ENCODE assay signal across 17 mouse cellular contexts in the genomic region with DNA sequence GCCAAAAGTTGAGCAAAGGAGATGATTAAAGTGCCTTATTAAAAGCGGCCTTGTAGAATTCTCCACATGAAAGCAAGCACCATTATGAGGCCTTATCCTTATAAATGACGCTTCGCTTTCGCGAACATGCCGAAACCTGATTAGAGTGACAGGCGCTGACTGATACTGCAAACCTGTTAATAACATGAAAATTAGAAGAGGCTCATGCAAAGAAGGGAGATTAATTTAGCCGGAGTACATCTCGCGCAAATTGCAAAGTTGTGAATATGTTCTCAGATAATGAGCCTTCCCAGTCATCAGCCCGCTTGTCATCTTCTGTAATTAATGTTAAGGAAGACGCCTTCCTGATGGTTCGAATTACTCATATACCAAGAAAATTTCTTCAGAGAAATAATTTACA.
DNase-seq lines count a peak whose midpoint lies in the region; ATAC-seq and TF ChIP-seq lines count a peak whose summit lies in the region.
"Had no signal": no experiment of that assay in that cellular context is flagged by ENCODE, and none has a peak within 500 bp of the region (broad histone marks: within the 10 kb centered on the region; RNA-seq: fewer than 3 reads in every experiment).

No protein-coding gene starts in this region.

- no peaks in the 10 kb centered on the region for H3K36me3 ChIP-seq in forebrain, embryonic 13.5 days (ENCODE audit: poor library complexity, severe bottlenecking)
- H3K36me3 ChIP-seq in forebrain, embryonic 10.5 days (replicated peaks), result no peaks in the 10 kb centered on the region
- no peaks in the 10 kb centered on the region for H3K36me3 ChIP-seq in midbrain, embryonic 14.5 days (ENCODE audit: control insufficient read depth, insufficient read depth, low read length)
- H3K36me3 ChIP-seq: embryonic facial prominence, embryonic 10.5 days; neural tube, embryonic 13.5 days had no signal

- no peak overlapping the region for H3K4me3 ChIP-seq in forebrain, embryonic 13.5 days
- H3K4me3 ChIP-seq in forebrain, embryonic 10.5 days, result no peak overlapping the region
- H3K4me3 ChIP-seq in layer of hippocampus, adult 2 months, result no peak overlapping the region
- no peak overlapping the region for H3K4me3 ChIP-seq in midbrain, embryonic 14.5 days (replicated peaks; ENCODE audit: low read depth, low read length)
- H3K4me3 ChIP-seq: embryonic facial prominence, embryonic 10.5 days; heart, adult 2 months; myocyte; neural tube, embryonic 13.5 days had no signal

- TF ChIP-seq CTCF in layer of hippocampus, adult 2 months (conservative IDR thresholded peaks at IDR 0.05), result no peak
- no peak for TF ChIP-seq CTCF in brain, embryonic 14.5 days (IDR thresholded peaks at IDR 0.05; ENCODE audit: borderline replicate concordance, extremely low read depth, insufficient read depth, insufficient read length)

- peak; percentile 67; the same call in 1 of the 2 replicates for ATAC-seq in forebrain, embryonic 13.5 days
- no peak for ATAC-seq in midbrain, embryonic 14.5 days (ENCODE audit: low FRiP score, low TSS enrichment)

- no peak overlapping the region for H3K4me2 ChIP-seq in forebrain, embryonic 13.5 days
- H3K4me2 ChIP-seq in midbrain, embryonic 14.5 days (ENCODE audit: low read length), result no peak overlapping the region
- H3K4me2 ChIP-seq: neural tube, embryonic 13.5 days had no signal

- WGBS in forebrain, embryonic 13.5 days, result 56% methylated on average over 13 of the region's 13 CpGs
- 94% methylated on average over 13 of the region's 13 CpGs for WGBS in forebrain, embryonic 10.5 days
- WGBS in midbrain, embryonic 14.5 days, result 71% methylated on average over 13 of the region's 13 CpGs

- no peak for TF ChIP-seq POLR2A in brain, embryonic 14.5 days (IDR thresholded peaks at IDR 0.05; ENCODE audit: borderline replicate concordance, extremely low read depth, insufficient read depth, insufficient read length, poor library complexity, severe bottlenecking)

- intact Hi-C loops in left cerebral cortex, postnatal 14 days (cut with DNase I), result no loop called here

- no peaks in the 10 kb centered on the region for H3K27me3 ChIP-seq in forebrain, embryonic 13.5 days
- no peaks in the 10 kb centered on the region for H3K27me3 ChIP-seq in forebrain, embryonic 10.5 days (ENCODE audit: poor library complexity, severe bottlenecking)
- H3K27me3 ChIP-seq in midbrain, embryonic 14.5 days (ENCODE audit: control insufficient read depth, insufficient read depth, low read length), result no peaks in the 10 kb centered on the region
- H3K27me3 ChIP-seq: neural tube, embryonic 13.5 days had no signal

- no peak overlapping the region for H3K9ac ChIP-seq in forebrain, embryonic 13.5 days
- no peak overlapping the region for H3K9ac ChIP-seq in midbrain, embryonic 14.5 days (replicated peaks; ENCODE audit: low read length)
- H3K9ac ChIP-seq: neural tube, embryonic 13.5 days had no signal

- no peaks in the 10 kb centered on the region for H3K9me3 ChIP-seq in forebrain, embryonic 13.5 days (replicated peaks)
- peaks cover 4% of the 10 kb centered on the region; the same call in 1 of the 2 replicates for H3K9me3 ChIP-seq in forebrain, embryonic 10.5 days
- no peaks in the 10 kb centered on the region for H3K9me3 ChIP-seq in midbrain, embryonic 14.5 days (ENCODE audit: control insufficient read depth, low read length)
- H3K9me3 ChIP-seq: embryonic facial prominence, embryonic 10.5 days; neural tube, embryonic 13.5 days had no signal

- peaks cover 17% of the 10 kb centered on the region; the same call in 1 of the 2 replicates for H3K4me1 ChIP-seq in forebrain, embryonic 13.5 days
- H3K4me1 ChIP-seq in forebrain, embryonic 10.5 days, result peaks cover 14% of the 10 kb centered on the region; the same call in 1 of the 2 replicates
- H3K4me1 ChIP-seq in midbrain, embryonic 14.5 days (ENCODE audit: control insufficient read depth, insufficient read depth, low read length), result 0 out of 2 replicates have a peak, but pooled peaks cover 5% of the 10 kb centered on the region
- H3K4me1 ChIP-seq: embryonic facial prominence, embryonic 10.5 days had no signal

- DNase-seq in forebrain, embryonic 10.5 days (ENCODE audit: extremely low spot score, low spot score), result no peak
- peak in 1 of 2 experiments; percentile 27 for DNase-seq in layer of hippocampus, adult 2 months (ENCODE audit: low spot score in 2 of 2)
- DNase-seq in layer of hippocampus, postnatal 25 days (ENCODE audit: extremely low spot score in 1 of 2, low spot score in 1 of 2), result no peak
- DNase-seq in brain, embryonic 14.5 days (ENCODE audit: low read depth), result peak; percentile 86
- peak; percentile 53 for DNase-seq in midbrain, embryonic 14.5 days
- DNase-seq in adrenal gland, postnatal 25 days, result no peak
- no peak for DNase-seq in left cerebral cortex, postnatal 14 days (ENCODE audit: low spot score in 2 of 2)
- DNase-seq: cerebellum, adult 11 months; cerebellum, adult 9-11 months; gastrocnemius, postnatal 36 days; heart, adult 2 months; kidney, adult 2 months; right cerebral cortex, postnatal 4 days had no signal

- H3K27ac ChIP-seq in forebrain, embryonic 13.5 days, result peak overlapping the region; percentile 37; the same call in 1 of the 2 replicates
- H3K27ac ChIP-seq in forebrain, embryonic 10.5 days, result no peak overlapping the region
- 0 out of 2 replicates have a peak overlapping the region, but pooled peaks have one; percentile 23 for H3K27ac ChIP-seq in layer of hippocampus, adult 2 months
- H3K27ac ChIP-seq in midbrain, embryonic 14.5 days (replicated peaks; ENCODE audit: low read depth, low read length), result no peak overlapping the region; the same call in 1 of the 2 replicates
- H3K27ac ChIP-seq: embryonic facial prominence, embryonic 10.5 days; heart, adult 2 months; neural tube, embryonic 13.5 days had no signal

Comparison
In these comparisons a context has a peak if more than half of its experiments do, and no peak if none do; other contexts are left out.
1. H3K27ac ChIP-seq: peak in forebrain, embryonic 13.5 days (single experiment) and layer of hippocampus, adult 2 months (single experiment); none in forebrain, embryonic 10.5 days (single experiment) and midbrain, embryonic 14.5 days (single experiment).
2. DNase-seq: peak in brain, embryonic 14.5 days (single experiment) and midbrain, embryonic 14.5 days (single experiment); none in forebrain, embryonic 10.5 days (single experiment), layer of hippocampus, postnatal 25 days (0 of 2), adrenal gland, postnatal 25 days (single experiment) and left cerebral cortex, postnatal 14 days (0 of 2).